Mouse (Mus musculus): ENCODE data around the gene Sorl1.

- TF ChIP-seq CTCF (conservative IDR thresholded peaks at IDR 0.05; ENCODE audit: low read length) (no peak), NANOG (IDR thresholded peaks at IDR 0.05; ENCODE audit: borderline replicate concordance, low read length) (no peak), POU5F1 (IDR thresholded peaks at IDR 0.05; ENCODE audit: borderline replicate concordance, low read length) (no peak)
Observed at GRCm38 (mm10) chr9:41918155-41918554, 205.9 kb downstream of the Sorl1 start.
